Mouse (Mus musculus) testis, postnatal 10 days (tissue): ENCODE results near the gene Vtcn1.
"Not testable (repeated sequence)": the region's sequence is repeated elsewhere in the genome, so short reads cannot be mapped to it uniquely, and the experiment has no call there.

Experiments
- DNase-seq: peaks from one replicate; pipeline ENCODE4 v3.0.0; 2021; ENCODE audit warnings: low spot score

The Vtcn1 gene

DNA sequence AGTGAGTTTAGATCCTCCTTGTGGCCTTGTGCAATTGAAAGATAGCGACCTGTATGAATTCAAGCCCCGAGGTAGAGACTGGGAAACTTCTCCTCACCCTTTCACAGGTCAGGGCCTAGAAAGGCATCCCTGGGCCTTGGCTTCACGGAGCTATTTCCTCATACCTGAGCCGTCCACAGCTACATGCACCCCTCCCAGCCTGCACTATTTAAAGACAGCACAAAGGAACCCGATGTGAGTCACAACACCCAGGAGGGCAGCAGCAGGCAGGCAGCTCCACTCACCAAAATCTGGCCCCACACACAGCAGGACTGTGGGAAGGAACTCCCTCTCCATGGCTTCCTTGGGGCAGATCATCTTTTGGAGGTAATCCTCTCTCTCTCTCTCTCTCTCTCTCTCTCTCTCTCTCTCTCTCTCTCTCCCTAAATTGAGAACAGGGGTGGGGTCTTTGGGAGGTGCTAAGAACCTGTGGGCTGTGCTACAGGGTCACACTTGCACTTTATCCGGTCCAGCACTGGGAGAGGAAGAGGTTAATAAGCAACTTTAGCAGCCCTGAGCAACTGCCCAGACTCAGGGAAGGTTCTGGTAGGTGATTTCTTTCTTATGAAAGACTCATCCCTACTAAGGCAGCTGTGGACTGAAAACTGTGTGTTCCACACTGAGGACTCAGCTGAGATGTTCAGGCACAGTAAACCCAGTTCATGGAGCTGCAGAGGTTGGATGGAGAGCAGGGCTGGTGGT is at the start of gene Vtcn1:
Vtcn1 (plus strand) TSS at position 235 of the 741 bp plus-strand sequence.
- DNase-seq, result no peak

DNA sequence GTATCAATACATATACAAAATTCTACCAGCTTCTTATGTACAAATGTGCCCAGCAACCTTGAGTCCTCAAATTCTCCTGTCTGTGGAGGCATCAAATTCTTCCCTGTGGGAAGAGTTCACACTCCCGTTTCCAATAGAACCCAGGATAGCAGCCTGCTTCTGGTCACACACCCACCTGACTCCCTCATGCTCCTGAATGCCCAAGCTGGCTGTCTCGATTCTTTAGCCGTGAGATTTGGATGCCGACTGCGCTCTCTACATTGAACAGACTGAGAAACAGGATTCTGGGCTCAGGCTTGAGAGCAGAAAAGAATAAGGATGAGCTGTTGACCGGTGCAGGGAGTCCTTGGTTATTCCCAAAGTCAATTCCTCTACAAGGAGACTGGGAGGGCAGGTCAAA is 48.3 kb upstream of the Vtcn1 start:
- no peak for DNase-seq

DNA sequence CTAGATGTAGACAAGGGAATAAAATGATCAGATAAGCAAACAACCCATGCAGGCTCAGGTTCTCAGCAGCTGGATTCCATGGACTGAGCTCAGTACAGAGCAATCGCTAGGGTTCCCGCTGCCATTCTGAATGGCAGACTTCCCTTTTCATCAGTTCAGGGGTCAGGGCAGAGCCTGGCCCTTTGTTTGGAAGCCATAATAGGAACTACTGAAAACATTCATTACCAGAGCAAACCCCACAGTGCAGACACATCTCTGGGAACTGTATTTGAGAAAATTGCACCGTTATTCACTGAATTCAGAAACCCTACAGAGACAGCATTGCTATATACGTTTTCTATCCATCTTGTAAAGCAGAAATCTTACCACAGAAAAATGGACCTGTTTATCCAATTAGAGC is 47.7 kb upstream of the Vtcn1 start:
- DNase-seq, result no peak

DNA sequence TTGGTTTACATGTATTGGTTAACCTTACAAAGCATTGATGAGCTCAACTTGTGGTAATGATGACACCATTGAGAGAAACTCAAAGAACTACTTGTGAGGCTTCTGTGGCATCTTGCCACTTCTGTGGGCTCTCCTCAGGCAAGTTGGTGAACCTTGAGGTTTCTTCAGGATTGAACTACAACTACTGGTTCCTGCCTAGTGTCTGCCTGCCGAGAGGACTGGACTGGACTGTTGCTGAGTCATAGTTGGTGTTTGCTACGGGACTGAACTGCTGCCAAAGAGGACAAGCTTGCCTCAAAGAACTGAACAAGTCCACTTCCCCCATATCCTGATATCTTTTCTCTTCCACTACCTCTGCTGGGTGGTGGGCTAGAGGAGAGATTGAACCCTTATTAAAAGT is 39.2 kb upstream of the Vtcn1 start:
- DNase-seq, result no peak

DNA sequence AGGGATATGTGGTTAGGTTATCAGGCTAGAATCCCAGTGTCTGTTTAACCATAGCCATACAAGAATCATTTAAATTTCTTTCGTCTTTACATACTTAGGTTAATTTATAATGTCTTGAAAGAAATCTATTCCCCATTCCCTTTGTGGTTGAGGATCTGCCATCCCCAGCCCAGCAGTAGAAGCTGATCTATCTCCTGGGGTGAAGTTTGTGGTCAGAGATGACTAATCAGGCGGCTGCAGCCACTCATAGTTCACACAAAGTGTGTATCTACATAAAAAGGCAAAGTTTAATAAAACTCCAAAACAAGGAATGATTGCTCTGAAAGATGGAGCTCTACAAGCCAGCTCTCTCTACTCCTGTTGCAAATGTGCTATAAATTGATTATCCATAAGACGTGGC is 33.6 kb upstream of the Vtcn1 start:
- DNase-seq, result no peak

DNA sequence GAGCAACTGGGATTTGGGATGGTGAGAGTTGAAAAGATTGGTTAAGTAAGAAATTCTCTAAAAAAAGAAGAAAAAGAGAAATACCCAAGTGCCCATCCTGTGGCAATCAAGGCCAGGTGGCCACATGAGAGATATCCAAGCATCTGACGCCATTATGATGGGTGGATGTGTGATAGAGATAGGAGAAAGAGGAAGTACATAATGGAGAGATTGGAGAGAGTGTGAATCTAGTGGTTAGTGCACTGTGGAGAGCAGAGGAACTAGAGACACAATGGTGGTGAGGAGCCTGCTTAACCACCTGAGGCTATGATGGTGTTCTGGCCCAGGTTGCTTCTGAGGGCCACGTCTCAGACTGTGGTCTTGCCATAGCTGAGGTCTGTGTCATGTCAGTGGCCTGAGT is 31.9 kb upstream of the Vtcn1 start:
- DNase-seq, result no peak

DNA sequence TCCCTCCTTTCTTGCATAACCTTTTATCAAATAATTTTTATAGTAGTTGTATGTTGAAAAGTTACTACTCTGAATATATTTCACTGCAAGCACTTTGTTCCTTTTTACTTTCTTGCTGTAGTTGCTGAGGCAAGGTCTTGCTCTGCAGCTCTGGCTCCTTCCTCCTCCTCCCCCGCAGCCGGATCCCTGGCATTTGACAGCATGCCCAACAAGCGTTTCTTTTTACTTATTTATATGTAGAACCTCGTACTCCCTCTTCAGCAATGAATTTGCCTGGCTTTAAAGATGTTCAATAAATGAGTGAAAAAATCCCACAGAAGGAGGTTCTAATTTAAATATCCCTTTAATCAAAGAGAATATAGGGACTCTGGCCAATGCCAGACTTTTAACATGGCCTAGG is 28.7 kb upstream of the Vtcn1 start:
- peak; percentile 50 for DNase-seq

DNA sequence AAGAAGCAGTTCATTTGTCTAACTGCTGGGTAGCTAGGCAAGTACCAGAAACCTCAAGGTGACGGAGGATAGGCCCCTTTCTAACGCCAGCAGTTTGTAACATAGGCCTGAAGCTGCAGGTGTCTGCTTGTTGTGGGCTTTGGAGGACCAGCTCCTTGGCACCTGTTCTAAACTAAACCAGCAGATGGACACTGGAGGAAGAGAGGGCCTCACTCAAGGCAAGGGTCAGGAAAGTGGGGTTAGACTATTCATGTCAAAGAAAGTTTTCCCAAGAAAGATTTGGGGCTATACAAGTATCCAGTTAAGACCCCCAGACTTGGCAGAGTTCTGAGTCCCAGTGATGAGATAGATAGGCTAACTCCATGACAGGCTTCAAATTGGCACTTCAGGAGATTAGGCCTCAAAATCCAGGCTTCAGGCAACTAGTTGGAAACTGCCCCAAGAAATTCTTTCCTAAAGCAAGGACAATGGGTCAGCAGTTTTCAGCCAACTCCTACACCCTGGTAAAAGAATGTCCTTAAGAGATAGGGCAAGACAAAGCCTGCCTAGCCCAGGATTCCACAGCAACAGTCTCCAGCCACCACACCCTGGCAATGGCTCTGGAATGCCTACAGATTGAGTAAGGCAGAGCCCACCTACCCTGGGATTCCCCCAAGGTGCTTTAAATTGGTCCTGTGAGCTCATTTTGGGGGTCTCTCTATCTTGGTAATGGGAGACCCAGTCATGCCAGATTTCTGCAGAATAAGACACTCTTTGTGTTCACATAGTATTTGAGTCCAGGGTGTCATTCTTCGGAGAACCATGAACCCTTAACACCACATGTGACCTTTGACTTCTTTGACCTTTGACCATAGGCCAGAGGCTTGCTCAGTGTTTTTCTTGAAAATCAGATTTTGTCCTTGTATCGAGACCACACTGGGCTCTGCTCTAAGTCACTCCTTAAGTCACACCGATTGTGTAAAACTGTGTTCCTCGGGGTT is 27.8 kb upstream of the Vtcn1 start:
- no peak for DNase-seq

DNA sequence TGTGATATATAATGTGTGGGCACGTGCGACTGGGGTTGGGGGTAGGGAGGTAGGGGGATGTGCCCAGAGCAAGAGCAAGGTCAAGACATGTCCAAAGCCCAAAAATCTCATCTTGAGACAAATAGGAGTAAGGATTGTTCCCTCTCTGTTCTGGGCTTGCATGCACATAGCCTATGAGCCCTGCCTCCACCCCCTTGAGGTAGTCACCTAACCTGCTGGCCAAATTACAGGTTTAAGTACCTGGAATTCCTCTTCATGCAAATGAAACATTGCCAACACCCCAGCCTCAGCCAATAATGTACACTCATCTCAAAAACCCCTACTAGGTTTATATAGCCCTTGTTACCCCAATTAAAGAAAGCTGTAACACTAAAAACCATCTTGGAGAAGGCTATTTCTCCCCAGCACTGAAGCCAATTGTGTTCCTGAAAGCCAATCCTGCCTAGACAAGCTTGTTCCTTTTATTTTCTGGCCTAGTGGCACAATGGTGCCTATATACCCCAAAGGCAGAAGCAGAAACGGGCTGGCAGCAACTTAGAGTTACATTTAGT is 26.3 kb upstream of the Vtcn1 start:
- DNase-seq, result no peak

DNA sequence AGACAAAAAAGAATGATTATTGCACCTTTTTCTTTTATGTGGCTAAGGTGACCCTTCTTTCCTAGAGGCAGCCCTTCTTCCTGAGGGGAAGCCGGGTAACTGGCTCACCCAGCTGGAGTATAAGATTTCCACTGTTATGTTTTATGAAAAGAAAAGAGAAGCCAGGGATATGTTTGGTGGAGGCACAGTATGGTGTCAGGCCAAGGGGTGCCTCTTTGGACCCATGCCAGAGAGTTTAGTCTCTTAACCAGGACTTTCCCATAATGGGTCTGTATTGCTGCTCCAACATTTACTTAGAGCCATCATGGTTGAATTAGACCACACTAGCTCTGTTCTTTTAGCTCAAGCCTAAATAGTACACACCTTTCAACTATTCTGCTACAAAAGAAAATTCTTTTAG is 20.3 kb upstream of the Vtcn1 start:
- no peak for DNase-seq

DNA sequence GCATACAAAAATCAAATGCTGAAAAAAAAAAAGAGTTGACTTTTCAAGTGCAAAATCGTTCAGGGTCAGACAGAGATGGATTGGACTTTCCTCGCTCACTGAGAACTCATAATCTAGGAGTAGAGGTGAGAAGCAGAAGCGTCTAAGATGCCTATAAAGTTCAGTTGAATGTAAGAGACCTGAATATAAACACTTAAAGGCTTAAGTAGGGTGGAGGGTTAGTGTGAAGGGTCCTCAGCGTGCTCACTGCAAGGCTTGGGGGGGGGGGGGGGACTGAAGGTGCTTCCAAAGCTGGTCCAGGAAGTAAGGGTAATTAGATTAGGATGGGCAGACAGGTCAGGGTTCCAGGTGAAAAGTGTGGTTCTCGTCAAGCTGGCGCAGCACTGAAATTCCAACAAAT is 19.3 kb upstream of the Vtcn1 start:
- no peak for DNase-seq

DNA sequence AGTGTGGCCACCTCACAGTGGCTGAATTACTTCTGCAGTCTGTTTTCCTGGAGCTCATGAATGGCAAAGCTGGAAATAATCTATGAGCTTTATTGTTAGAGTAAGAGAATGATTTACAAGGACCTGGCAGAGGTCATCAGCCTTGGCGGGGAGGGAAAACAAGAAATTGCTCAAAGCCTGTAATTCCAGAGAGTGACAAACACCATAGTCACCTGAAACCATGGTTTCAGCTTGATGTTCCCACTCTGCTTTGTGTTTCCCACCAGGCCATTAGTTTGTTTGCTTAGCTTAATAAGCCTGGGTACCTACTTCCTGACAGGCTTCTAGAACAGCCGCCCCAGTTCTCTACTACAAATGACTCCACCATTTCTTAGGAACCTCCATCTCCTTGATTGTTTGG is 14.8 kb upstream of the Vtcn1 start:
- no peak for DNase-seq

DNA sequence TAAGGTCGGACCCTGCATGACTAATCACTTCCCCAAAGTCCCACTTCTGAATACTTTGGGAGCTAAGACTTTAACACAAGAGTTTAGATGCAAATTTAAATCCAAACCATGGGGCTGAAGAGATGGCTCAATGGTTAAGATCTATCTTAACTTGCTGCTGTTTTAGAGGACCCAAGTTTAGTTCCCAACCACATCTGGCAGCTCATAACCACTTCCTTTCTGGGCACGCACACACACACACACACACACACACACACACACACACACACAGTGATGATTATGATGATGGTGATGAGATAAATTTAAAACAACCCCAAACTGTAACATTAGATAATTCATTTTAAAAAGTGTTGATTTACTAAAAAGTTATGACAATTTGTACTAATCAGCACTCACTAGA is 13.4 kb upstream of the Vtcn1 start:
- DNase-seq, result no peak

DNA sequence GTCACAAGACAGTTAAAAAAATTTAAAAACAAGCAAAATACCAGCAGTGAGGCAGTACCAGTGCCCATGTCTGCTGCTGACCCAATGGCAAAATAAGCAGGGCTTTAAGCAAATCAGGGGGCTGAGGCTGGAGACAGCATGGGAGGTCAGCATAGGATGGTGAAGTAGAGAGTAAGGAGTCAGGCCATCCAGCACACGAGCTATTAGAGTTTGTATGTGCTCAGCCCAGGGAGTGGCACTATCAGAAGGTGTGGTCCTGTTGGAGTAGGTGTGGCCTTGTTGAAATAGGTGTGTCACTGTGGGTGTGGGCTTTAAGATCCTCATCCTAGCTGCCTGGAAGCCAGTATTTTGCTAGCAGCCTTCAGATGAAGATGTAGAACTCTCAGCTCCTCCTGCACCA is 9.8 kb upstream of the Vtcn1 start:
- DNase-seq, result not testable (repeated sequence)

DNA sequence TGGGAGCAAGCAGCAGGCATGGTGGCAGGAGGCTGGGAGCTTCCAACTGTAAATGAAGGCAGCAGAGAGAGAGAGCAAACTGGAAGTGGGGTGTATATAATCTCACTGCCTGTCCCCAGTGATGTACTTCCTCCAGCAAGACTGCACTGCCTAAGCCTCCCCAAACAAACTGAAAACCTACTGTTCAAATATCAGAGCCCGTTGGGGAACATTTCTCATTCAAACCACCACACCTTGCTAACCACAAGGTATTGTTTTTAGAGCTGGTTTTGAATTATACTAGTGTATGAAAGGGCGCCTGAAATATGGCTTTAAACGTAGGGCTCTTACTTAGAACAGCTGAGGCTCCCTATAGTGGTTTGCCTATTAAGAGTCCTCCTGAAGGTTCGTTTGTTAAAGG is 6.5 kb upstream of the Vtcn1 start:
- no peak for DNase-seq

DNA sequence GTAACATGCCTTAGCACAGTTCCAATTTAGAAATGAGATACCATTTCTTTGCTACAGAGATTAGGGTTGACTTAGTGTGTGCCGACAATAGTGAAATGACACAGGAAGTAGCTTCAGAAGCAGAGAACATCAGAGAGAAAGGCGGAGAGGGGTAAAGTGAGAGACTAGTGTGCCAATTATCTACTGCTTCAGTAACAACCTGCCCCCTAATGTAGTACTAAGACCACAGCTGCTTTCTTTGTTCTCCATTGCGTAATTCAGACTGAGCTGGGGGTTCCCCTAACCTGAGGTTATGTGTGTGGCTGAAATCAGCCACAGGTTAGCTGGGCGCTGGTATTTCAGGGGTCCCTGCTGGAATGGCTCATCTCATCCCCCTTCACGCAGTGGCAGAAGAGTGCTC is 5.7 kb upstream of the Vtcn1 start:
- no peak for DNase-seq

DNA sequence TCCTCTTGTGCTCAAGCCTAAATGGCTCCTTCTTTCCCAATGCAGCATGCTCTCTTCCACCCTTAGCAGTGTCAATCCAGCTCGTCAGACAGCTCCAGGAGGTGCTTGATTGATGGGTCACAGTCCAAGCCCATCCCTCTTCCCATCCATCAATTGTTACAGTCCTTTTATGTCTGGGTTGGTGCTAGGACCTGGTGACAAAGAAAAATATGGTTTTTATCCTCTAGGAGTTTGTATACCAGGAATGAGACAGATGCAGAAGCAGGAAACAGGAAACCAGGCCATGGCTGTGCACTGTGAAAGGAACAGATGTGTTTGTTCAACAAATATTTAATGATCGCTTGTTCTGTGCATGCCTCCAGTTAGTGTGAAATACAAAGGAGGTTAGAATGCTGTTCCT is 4.4 kb upstream of the Vtcn1 start:
- DNase-seq, result no peak

DNA sequence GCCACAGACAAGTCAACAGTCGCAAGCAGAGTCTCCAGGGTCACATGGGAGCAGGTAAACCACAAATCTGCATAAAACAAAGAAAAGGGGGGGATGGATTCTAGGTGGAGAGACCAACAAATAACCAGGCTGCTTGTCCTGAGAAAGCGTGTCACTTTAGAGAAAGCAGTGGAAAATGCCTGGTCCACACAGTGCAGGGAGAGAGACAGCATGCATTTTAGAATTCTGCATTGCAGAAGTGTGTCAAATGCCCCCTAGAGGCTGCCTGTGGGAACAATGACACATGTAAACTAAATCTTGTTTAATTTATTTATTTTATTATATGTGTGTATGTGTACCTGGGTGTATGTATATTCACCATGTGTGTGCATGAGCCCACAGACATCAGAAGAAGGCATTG is 4.0 kb upstream of the Vtcn1 start:
- DNase-seq, result peak; percentile 30

DNA sequence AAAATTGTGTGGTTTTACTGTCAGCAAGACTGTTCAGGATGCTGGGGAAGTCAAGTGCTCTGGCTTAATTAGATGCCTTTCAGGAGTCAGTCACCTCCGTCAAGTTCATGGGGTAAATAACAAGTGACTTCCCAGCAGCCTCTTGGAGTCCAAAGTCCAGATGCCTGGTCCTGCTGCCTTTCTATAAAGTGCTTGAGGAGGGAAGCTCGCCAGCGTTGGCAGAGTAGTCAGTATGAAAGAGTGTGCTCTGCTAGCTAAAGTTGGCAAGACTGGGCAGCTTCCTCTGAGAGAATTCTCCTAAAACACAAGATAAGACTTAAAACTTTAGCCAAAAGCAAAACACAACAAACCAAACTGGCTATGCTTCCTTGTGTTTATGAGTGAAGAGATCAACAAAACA is 18.5 kb downstream of the Vtcn1 start:
- DNase-seq, result no peak

DNA sequence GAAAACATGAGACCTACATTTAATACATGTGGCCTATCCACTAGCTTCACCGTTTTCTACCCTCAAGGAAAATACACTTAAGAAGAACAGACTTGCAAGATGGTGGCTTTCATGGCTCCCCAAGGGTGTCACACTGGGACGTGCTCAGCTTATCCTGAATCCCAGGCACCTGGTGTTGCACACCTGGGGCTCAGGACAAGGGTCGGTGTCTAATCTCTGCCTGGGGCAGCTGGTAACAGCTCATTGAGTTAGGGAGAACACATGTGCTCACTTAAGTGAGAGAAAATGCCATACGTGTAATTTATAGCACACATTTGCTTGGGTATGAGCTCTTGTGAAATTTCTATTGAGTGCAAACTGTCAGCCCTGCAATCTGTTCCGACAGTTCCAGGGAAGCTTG is 19.1 kb downstream of the Vtcn1 start:
- DNase-seq, result no peak

DNA sequence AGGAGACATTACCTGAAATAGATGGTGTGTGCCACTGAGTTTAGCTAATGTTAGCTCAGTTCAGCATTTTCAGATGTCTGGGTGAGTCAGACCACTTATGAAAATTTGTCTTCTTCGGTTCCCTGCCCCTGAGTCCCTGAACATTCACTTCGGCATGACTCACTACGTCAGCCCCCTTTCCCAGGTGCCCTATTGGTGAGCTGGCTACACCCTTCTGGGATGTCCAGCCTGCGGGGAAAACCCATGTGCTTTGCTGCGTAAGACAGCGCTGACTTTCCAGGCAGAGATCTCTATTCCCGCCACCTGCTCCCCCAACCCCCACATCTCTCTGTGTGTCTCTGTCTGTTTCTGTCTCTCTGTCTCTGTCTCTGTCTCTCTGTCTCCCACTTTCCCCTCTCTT is 23.1 kb downstream of the Vtcn1 start:
- no peak for DNase-seq

DNA sequence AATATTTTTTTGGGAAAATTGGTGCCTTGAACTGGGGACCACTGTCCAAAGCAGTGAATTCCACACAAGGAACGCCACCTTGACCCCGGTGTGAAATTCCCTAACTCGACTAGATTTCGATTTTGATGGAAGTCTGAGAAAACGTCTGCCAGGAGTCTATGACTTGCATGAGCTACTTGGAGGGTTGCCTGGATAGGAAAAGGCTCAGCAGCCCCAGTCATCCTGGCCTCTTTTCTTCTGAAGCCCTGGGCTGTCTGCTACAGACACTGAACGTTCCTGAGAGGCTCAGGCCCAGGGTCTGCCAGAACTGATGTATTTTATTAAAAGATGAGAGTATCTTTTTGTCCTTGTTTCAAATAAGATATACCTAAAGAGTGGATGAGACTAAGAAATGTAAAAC is 25.2 kb downstream of the Vtcn1 start:
- no peak for DNase-seq
